Mouse (Mus musculus) cerebellum, postnatal 36 days (tissue): ENCODE measurements at regions not wholly inside any gene's neighbourhood (a gene's known extent, or its start where the extent isn't known, plus 50 kb on each side); places are given as distances from the start of the nearest gene placed in this dataset.

Experiments
- DNase-seq, 2 experiments: peaks; one replicate each; pipeline ENCODE4 v3.0.0; 2021 to 2022; ENCODE audit warnings: mixed read lengths in 2 of 2

DNA sequence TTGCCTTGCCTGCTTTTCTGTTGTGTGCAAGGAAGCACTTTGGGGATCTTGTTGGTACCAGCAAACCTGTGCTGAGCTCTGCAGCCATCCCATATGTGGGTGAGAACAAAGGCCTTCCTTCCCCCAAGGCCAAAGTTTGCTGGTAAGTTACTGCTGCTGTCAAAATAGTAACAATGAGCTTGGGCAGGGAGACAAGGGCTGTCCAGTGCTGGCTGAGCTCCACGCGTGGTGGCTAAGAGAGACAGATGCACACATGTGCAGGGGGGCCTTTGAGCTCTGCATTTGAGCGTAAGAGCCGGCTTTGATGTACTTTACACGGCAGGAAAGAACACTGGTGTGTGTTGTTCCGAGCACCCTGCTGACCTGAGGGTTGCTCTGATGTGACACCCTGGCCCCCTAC lies 132.2 kb upstream of the Runx1 start:
- no peak for DNase-seq

GRCm38 (mm10) chr16:92955508-92955907 lies 129.6 kb upstream of the Runx1 start:
- no peak for DNase-seq

- DNase-seq, result no peak
Observed at GRCm38 (mm10) chr16:92955087-92955486, 129.1 kb upstream of the Runx1 start.

DNA sequence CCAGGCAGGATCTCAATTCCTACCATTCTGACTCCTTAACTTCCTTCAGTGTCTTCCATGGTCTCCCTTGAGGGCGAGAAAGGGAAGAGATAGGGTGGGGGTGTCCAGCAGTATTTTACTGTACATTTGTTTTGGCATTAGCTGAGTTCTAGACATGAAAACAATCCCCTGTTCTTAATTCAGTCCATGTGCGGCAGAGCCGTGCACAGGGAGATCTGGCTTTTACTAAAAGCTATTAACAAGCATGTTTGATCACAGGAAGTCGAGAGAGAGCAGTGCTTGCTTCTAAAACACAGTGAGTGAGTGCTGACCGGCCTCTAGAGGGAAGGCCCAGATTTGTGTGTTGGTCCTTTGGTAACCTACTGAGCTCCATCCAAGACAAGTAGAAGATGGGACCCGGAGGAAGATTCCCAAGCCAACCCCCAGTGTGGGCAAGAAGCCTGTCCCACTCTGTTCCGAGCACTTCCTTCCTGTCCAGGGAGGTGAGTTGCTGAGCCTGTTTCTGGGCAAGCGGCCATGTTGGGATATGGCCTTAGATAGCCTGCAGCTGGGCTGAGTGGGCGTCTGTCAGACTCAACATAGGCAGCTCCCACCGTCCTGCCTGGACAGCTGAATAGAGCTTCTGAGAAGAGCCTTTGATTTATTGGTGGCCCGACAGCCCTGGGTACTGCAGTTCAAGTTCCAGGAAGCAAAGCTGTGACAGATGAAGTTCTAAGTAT lies 128.1 kb upstream of the Runx1 start:
- no peak for DNase-seq

DNA sequence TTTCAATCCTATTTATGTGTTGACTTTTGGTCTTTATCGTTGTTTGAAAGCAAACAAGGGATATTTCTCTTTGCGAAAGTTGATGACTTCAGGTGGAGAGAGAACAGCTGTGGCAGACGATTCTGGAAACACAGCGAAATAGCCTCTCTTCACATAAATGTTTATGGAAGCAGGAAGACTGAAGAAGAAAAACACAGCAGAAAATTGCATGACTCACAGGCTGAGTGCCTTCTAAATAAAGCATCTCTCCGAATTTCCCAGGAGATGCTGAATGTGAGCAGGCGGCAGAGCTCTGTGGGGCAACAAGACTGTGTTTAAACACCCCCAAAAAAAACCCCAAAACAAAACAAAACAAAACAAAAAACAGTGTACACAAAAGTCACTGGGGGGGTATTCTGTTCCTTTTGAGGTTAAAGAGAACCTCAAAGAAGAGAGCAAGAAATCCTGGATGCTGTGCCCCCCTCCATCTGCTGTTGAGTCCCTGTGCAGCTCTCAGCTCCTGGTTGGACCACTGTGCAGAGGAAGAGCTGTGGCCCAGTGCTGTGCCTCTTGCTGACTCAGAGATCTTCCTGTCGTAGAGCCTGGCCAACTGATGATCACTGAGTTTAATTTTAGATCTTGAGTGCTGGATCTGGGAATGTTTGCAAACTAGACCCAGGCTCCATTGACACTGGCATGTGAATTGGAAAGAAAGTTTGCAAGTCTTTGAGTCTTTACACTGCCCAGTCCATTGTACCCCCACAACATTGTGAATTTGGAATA lies 126.6 kb upstream of the Runx1 start:
- DNase-seq, result no peak

DNA sequence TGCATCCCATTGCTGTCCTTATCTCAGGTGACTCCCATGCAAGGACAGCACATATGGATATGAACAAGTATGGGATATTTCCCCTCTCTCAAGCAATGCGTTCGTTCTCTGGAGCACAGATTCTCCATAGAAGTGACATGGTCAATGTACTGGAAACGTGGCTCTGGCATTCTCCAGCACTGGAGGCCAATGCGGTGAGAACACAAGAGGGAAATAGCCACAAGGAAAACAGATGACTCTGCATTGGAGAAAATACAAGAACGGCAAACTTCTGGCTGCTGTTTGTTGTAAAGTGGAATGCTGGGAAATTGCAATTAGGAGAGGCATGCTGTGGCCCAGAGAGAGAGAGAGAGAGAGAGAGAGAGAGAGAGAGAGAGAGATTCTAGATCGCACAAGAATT lies 125.6 kb upstream of the Runx1 start:
- no peak for DNase-seq

GRCm38 (mm10) chr16:92948494-92948893 lies 122.5 kb upstream of the Runx1 start:
- DNase-seq, result no peak

DNA sequence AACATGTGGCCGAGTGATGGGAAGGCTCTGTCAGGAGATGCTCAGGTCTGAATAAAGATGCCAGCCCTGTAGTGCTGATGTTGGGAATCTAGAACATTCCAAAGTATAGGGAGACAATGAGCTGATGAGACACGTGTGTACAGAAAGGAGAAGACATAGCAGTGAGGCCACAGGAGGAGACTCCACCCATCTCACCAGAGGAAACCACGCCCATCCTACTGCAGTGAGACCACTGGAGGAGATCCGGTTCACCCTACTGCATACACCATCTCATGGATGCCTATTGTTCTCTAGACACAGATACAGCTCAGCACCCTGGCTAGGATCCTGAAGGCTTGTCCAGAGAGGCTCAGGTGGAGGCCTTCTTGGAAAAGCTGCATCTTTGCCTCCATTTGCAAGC lies 120.6 kb upstream of the Runx1 start:
- DNase-seq, result no peak

DNA sequence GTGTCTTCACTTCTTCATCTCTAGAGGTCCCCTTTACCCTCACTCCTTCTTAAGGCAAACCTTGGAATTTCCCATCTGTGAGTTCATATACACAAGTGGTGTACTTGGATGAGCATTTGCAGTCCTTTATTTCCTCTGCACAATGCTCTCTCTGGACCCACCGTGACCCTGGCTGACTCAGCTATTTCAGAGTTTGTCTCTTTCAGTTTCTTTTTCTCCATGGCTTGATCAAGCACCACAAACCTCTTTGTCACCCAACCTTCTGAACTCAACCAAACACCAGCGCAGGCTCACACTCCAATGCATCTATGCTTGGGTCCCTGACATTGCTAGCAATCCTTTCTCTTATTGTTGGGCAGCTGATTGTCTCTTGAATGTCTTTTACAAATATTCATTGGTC lies 118.0 kb upstream of the Runx1 start:
- no peak for DNase-seq

DNA sequence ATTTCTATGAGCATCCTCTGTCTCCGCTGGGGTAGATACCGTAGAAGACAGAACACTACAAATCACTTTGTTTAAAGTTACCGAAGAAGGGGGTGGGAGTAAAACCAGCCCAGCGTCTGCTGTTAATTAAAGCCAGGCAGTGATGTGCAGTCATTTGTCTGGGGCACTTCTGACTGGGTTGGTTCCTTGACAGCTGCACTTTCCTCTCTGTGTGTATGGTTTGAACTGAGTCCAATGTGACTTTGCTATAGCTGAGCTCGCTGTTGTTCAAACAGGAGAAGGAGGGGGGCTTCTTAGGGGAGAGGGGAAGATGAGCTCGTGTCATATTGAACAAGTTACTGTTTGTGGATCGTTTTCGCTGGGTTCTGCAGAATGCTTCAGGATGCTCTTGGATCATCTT lies 113.7 kb upstream of the Runx1 start:
- no peak for DNase-seq

GRCm38 (mm10) chr16:92935848-92936535 lies 110.0 kb upstream of the Runx1 start:
- no peak for DNase-seq

DNA sequence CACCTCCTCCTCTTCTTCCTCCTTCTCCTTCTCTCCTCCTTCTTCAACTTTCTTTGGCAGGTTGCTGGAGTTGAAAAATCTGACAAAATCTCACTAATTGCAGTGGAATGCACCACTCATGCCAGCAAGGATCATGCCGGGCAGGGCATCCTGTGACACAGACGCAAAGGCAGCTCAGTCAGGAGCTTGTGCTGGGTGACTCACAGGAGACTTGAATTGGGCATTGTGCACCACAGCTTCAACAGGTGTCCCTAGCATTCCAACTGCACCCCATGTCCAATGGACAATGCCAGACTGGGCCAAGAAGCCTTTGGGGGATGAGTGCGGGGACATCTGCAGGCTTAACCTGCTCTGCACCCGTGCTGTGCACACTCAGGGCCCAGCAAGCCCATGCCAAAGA lies 104.2 kb upstream of the Runx1 start:
- DNase-seq, result no peak

DNA sequence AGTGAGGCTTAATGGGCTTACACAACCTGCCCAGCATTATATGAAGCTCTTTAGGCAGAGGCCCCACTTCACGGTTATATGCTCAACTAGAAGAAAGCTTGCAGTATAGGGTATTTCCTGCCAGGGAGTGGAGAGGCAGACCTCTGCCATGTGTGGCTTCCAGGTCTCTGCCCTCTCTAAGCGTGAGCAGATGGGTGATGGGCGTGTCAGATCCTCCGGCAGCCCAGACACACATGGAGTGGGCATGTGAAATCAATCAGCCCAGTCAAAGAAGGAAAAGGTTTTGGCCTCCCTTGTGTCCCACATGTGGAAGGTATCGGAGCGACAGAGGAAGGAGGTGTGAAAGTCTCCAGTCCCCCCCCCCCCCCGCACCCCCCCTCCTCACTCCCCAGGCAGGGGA lies 102.3 kb upstream of the Runx1 start:
- no peak for DNase-seq

DNA sequence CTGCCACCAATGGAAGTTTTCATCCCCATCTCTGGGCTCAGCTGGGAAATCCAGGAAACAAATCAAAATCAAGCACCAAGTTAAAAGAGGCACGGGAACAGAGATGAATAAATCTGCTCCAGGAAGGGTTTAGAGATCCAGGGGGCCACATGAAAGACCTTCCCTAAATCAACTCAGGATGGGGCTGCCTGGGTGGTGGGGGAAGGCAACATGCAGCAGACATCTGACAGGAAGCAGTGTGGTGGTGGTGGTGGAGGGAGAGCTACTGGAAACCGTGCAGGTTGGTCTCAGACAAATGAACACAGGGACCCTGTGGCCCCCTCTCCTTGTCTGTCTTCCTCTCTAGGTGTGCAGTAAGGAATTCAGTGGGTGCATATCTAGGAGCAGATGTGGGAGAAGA lies 101.7 kb upstream of the Runx1 start:
- no peak for DNase-seq

DNA sequence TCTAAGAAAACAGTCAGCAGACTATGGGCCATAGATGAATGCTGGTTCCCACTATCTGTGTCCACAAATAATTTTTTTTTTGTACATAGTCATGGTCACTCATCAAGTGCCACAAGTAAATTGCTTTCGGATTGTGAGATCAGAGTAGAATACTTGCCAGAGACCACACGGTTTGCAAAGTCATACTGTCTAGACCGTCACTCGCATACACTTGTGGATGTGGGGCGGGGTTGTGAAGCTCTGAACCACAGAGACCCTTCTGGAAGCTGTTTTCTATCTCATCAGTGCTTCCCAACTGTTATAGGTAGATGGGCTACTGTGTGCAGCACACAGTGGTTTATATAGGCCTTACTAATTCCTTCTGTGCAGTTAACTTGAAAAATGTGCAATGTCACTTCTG lies 100.9 kb upstream of the Runx1 start:
- DNase-seq, result no peak

GRCm38 (mm10) chr16:92920947-92921346 lies 95.0 kb upstream of the Runx1 start:
- no peak for DNase-seq

DNA sequence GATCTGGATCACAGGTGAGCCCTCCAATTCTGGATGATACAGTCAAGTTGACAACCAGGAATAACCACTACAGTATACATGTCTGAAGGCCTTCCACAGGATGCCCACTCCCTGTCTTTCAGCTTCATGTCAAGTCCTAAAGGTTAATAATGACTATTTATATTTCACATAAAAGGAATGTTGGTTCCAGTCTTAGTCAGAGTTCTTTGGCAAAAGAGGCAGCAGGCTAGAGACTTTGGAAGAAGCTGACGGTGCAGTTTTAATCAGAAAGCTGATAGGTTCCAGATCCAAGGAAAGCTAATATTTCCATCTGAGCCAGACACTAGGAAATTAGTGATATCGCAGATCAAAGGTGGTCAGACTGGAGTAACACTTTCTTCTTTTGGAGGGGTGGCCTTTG lies 91.4 kb upstream of the Runx1 start:
- DNase-seq, result no peak

GRCm38 (mm10) chr16:92915651-92916050 lies 89.7 kb upstream of the Runx1 start:
- DNase-seq, result no peak

DNA sequence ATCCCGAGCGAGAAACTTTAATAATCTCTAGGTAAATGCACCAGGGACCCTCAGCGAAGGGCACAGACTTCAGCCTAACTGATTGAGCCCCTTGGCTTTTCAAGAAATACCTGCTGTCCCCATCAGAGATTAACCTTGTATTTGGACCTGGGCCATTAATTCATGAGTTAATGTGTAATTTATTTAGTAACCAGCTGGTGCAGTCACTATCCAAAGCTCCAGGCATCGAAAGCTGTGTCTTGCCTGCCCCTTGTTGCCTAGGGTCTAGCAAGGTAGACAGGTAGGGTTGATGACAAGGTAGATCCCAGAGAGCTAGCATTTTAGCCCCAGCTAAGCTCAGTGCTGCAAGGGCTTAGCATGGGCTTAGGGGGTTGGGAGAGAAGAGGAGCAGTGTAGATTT lies 80.9 kb upstream of the Runx1 start:
- no peak for DNase-seq

DNA sequence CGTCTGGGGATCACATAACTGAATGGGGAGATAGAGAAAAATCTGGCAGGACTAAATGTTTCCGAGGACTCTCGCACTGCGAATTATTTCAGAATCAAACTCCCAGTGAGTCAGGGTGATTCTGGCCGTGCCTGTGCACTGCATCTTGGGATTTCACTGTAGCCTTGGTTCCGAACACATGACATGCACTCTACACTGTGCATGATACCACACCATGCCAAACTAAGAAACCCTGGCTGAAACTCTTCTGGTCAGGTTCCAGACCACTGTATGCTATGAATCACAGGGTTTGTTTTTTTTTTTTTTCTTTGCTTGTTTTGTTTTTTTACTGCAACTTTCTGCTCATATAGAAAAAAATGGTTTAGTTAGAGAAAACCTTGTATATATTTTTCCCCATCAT lies 79.7 kb upstream of the Runx1 start:
- no peak for DNase-seq

- no peak for DNase-seq
Observed at GRCm38 (mm10) chr16:92903892-92904473, 78.0 kb upstream of the Runx1 start.

- DNase-seq, result no peak
Observed at GRCm38 (mm10) chr16:92903486-92903885, 77.5 kb upstream of the Runx1 start.

DNA sequence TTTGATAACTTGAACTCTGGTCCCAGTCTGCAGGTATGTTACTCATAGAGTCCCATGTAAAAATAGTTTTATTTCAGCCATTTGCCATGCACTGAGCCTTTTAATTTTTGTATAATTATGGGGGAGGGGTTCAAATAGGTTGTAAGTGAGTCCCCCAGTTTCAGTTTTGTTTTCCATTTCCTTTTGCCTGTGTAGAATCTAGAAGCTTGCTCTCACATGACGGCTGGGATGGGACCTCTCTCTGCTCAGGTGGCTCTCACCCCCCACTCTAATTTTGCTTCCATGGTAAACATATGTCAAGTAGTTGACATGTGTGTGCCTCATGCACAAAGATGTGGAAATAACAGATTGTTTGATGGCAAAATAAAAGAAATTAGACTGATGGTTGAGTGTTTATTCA lies 73.8 kb upstream of the Runx1 start:
- DNase-seq, result no peak

DNA sequence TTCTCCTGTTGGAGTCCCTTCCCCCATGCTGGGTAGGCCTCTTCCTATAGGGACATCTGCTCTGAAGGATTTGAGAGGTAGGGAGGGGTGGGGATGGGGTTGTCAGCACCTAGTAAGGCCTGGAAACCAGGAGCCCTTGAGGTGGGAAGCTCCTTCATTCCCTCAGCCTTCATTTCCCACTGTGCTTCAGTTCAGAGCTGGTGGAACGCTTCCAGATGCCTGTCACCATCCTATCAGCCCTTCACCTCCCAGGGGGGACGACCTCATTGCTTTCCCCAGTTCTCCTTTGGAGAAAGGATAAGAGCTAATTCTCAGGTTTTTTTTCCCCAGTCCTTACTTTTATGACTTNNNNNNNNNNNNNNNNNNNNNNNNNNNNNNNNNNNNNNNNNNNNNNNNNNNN lies 65.8 kb upstream of the Runx1 start:
- no peak for DNase-seq
